Mouse (Mus musculus): ENCODE data around the gene Gm13289. TPM values are rescaled to one million over a fixed set of nuclear protein-coding genes. Genes with fewer than 3 reads are reported as not detected.
"Not testable (repeated sequence)": the region's sequence is repeated elsewhere in the genome, so short reads cannot be mapped to it uniquely, and the experiment has no call there.

The Gm13289 gene
- polyA plus RNA-seq (2014; fragmentation: Nextera tagmentation; extraction: Ambion mirVana) = not detected in 2 replicates

DNA sequence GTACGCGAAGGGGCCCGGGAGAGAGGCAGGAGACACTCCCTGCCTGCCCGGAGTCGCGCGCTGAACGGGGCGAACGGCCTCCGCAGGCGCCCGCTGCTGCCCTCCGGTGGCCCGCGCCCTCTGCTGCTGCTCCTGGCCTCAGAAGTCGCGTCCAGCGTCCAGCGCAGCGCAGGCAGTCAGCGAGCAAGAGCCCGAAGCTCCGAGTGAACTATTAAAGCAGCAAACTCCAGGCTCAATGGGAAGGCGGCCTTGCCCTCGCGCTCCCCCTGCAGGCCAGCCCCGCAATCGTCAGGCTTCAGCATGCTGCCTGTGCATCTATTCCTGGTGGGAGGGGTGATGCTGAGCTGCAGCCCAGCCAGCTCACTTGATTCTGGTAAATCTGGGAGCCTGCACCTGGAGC is at the start of gene Gm13289:
Gene Gm13289, plus strand, starts transcription at position 301 of the 400 bp plus-strand sequence.
- WGBS = no CpG with 5 or more reads among the region's 29 CpGs
- not testable (repeated sequence) for H3K9me3 ChIP-seq (ENCODE audit: control insufficient read depth, low read length); ATAC-seq (ENCODE audit: low FRiP score, low TSS enrichment)

DNA sequence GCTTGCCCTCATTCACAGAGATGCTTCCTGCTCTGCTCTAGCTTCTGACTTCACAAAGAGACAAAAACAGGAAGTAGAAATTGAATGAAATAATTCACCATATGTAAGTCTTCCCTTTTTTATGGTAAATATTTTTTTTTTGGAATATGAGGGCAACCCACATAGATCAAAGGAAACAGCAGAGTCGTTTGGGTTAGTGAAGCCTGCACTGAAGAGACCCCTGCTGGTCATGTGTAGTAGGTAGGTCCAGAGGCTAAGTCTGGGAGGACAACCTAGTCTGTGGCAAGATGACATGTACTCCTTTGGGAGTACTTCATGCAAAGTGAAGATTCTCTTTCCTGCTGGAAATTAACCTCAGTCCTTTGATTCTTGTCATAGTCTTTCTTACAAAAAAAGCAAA is 49.4 kb upstream of the Gm13289 start:
- Histone ChIP-seq H3K4me3 (replicated peaks; ENCODE audit: low read depth, low read length) (no peak overlapping the region), H3K9me3 (ENCODE audit: control insufficient read depth, low read length) (no peaks in the 10 kb centered on the region), H3K27me3 (ENCODE audit: control insufficient read depth, insufficient read depth, low read length) (no peaks in the 10 kb centered on the region), H3K27ac (replicated peaks; ENCODE audit: low read depth, low read length) (no peak overlapping the region), H3K4me2 (ENCODE audit: low read length) (no peak overlapping the region), H3K4me1 (ENCODE audit: control insufficient read depth, insufficient read depth, low read length) (no peaks in the 10 kb centered on the region), H3K36me3 (ENCODE audit: control insufficient read depth, insufficient read depth, low read length) (no peaks in the 10 kb centered on the region), H3K9ac (replicated peaks; ENCODE audit: low read length) (no peak overlapping the region)
- DNase-seq (peak; percentile 57), ATAC-seq (ENCODE audit: low FRiP score, low TSS enrichment) (no peak)
- WGBS = 3% methylated on average over 1 of the region's 1 CpGs

More for the DNA sequence above, at the start of gene Gm13289:
- not testable (repeated sequence) for DNase-seq; H3K36me3 ChIP-seq (ENCODE audit: control insufficient read depth, insufficient read depth, low read length); H3K4me1 ChIP-seq (ENCODE audit: control insufficient read depth, insufficient read depth, low read length); H3K4me3 ChIP-seq (replicated peaks; ENCODE audit: low read depth, low read length); H3K9ac ChIP-seq (replicated peaks; ENCODE audit: low read length); H3K4me2 ChIP-seq (ENCODE audit: low read length); H3K27ac ChIP-seq (replicated peaks; ENCODE audit: low read depth, low read length); H3K27me3 ChIP-seq (ENCODE audit: control insufficient read depth, insufficient read depth, low read length)

DNA sequence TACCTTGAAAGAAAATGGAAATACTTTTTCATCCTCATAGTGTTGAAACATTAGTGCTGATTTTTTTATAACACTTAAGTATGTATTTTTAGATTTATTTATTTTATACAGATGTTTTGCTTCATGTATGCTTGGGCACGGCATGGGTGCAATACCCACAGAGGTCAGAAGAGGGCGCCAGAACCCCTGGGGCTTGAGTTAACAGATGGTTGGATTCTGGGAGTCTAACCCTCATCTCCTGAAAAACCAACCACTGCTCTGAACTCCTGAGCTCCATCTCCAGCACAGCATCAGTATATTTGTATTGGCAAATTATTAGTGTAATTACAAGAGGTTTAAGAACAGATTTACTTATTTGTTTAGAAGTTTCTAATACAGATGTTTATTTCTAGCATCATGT is 38.2 kb upstream of the Gm13289 start:
- Histone ChIP-seq H3K4me2 (ENCODE audit: low read length) (no peak overlapping the region), H3K27ac (replicated peaks; ENCODE audit: low read depth, low read length) (no peak overlapping the region), H3K4me3 (replicated peaks; ENCODE audit: low read depth, low read length) (no peak overlapping the region), H3K9ac (replicated peaks; ENCODE audit: low read length) (no peak overlapping the region), H3K36me3 (ENCODE audit: control insufficient read depth, insufficient read depth, low read length) (no peaks in the 10 kb centered on the region), H3K4me1 (ENCODE audit: control insufficient read depth, insufficient read depth, low read length) (no peaks in the 10 kb centered on the region), H3K27me3 (ENCODE audit: control insufficient read depth, insufficient read depth, low read length) (no peaks in the 10 kb centered on the region), H3K9me3 (ENCODE audit: control insufficient read depth, low read length) (no peaks in the 10 kb centered on the region)
- DNase-seq (peak; percentile 79), ATAC-seq (ENCODE audit: low FRiP score, low TSS enrichment) (no peak)
- 5% methylated on average over 2 of the region's 2 CpGs for WGBS

DNA sequence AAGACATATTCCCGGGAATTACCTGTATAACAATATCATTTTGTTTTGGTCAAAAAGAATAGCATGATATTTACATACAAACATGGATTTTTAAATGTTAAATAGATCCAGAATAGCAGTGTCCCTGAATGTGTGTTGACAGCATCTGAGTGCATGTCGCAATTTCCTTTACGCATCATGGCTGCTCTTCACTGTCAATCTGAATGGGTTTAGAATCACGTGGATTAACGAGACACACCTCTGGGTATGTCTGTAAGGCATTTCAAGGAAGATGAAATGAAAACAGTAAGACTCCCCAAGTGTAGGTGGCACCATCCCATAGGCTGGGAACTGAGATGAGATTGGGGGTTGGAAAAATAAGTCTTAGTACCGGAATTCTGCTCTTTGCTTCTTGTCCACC is 37.7 kb upstream of the Gm13289 start:
- Histone ChIP-seq H3K9ac (replicated peaks; ENCODE audit: low read length) (no peak overlapping the region), H3K36me3 (ENCODE audit: control insufficient read depth, insufficient read depth, low read length) (no peaks in the 10 kb centered on the region), H3K9me3 (ENCODE audit: control insufficient read depth, low read length) (no peaks in the 10 kb centered on the region), H3K27ac (replicated peaks; ENCODE audit: low read depth, low read length) (no peak overlapping the region), H3K4me2 (ENCODE audit: low read length) (no peak overlapping the region), H3K4me3 (replicated peaks; ENCODE audit: low read depth, low read length) (no peak overlapping the region), H3K27me3 (ENCODE audit: control insufficient read depth, insufficient read depth, low read length) (no peaks in the 10 kb centered on the region), H3K4me1 (ENCODE audit: control insufficient read depth, insufficient read depth, low read length) (no peaks in the 10 kb centered on the region)
- ATAC-seq (ENCODE audit: low FRiP score, low TSS enrichment) = no peak
- 91% methylated on average over 6 of the region's 6 CpGs for WGBS
- no peak for DNase-seq

DNA sequence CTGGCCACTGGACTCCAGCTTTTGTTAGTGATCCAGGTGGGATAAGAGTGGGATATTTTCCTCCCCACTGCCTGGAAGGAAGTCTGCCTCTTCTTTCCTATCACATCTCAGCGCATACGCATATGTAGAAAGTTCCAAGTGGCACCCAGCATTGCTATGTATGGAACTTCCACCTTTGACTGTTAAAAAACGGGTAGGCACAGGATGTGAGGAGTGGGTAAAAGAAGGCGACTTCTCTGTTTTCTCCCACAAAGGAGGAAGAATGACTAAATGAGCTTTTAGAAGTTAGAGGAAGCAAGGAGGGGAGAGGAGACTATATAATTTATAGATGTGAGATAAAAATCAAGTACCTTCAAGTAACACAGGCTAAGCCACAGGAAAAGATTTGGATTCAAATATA is 35.3 kb upstream of the Gm13289 start:
- WGBS = 94% methylated on average over 4 of the region's 4 CpGs
- Histone ChIP-seq H3K9me3 (ENCODE audit: control insufficient read depth, low read length) (no peaks in the 10 kb centered on the region), H3K27me3 (ENCODE audit: control insufficient read depth, insufficient read depth, low read length) (no peaks in the 10 kb centered on the region), H3K36me3 (ENCODE audit: control insufficient read depth, insufficient read depth, low read length) (no peaks in the 10 kb centered on the region), H3K9ac (replicated peaks; ENCODE audit: low read length) (no peak overlapping the region), H3K4me1 (ENCODE audit: control insufficient read depth, insufficient read depth, low read length) (no peaks in the 10 kb centered on the region), H3K4me2 (ENCODE audit: low read length) (no peak overlapping the region), H3K4me3 (replicated peaks; ENCODE audit: low read depth, low read length) (no peak overlapping the region), H3K27ac (replicated peaks; ENCODE audit: low read depth, low read length) (no peak overlapping the region)
- DNase-seq (no peak), ATAC-seq (ENCODE audit: low FRiP score, low TSS enrichment) (no peak)

DNA sequence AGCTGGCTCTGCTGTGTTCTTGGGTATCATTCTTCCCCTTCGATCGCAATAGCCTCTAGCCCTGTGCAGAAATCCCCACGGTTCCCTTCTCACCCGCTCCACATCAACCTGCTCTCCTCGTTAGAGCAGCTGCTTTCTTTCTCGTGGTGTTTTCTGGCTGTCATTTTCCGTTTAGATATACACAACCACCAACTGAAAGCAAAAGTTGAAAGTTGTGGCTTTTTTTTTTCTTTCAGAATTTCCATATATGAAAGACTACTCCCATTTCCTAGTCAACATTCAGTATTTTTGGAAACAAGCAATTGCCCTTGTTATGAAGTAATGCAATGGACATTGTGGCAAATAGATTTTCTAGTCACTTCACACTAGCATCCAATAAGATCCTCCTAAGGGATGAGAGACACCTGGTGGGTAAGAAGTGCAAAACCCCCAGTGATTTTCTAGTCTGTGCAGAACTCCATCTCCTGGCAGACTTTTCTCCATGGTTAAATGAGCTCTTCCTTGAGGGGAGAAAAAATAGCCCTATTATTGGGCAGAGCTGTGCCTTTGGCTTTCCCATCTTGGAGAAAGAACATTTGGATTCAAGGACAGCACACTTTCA is 33.9 kb upstream of the Gm13289 start:
- WGBS = 80% methylated on average over 7 of the region's 7 CpGs
- ATAC-seq (ENCODE audit: low FRiP score, low TSS enrichment) (no peak), DNase-seq (peak; percentile 9)
- Histone ChIP-seq H3K4me3 (replicated peaks; ENCODE audit: low read depth, low read length) (no peak overlapping the region), H3K4me2 (ENCODE audit: low read length) (no peak overlapping the region), H3K27me3 (ENCODE audit: control insufficient read depth, insufficient read depth, low read length) (no peaks in the 10 kb centered on the region), H3K36me3 (ENCODE audit: control insufficient read depth, insufficient read depth, low read length) (no peaks in the 10 kb centered on the region), H3K9me3 (ENCODE audit: control insufficient read depth, low read length) (no peaks in the 10 kb centered on the region), H3K9ac (replicated peaks; ENCODE audit: low read length) (no peak overlapping the region), H3K4me1 (ENCODE audit: control insufficient read depth, insufficient read depth, low read length) (no peaks in the 10 kb centered on the region), H3K27ac (replicated peaks; ENCODE audit: low read depth, low read length) (no peak overlapping the region)

DNA sequence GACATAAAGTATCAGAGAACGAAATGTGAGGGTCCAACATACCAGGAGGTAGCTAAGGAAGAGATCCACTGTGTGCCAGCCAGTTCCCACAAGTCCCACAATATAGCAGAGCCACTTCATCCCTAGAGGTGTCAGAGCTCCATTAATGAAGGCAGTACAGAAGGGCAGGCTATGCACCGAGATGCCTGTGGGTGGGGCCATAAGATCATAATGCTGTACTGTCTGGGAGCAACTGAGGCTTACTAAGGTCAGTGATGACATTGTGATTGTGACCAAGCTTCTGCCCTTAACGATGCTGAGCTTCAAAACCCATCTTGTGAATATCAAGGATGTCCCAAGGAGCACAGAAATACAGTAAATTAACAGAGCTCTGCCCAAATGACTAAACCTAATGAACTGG is 32.5 kb upstream of the Gm13289 start:
- no peak for DNase-seq
- no peak overlapping the region for H3K27ac ChIP-seq (replicated peaks; ENCODE audit: low read depth, low read length)
- no peak overlapping the region for H3K4me3 ChIP-seq (replicated peaks; ENCODE audit: low read depth, low read length)
- H3K36me3 ChIP-seq (ENCODE audit: control insufficient read depth, insufficient read depth, low read length) = no peaks in the 10 kb centered on the region
- H3K4me1 ChIP-seq (ENCODE audit: control insufficient read depth, insufficient read depth, low read length) = no peaks in the 10 kb centered on the region
- 81% methylated on average over 3 of the region's 3 CpGs for WGBS
- no peak overlapping the region for H3K4me2 ChIP-seq (ENCODE audit: low read length)
- no peaks in the 10 kb centered on the region for H3K9me3 ChIP-seq (ENCODE audit: control insufficient read depth, low read length)
- H3K27me3 ChIP-seq (ENCODE audit: control insufficient read depth, insufficient read depth, low read length) = no peaks in the 10 kb centered on the region
- H3K9ac ChIP-seq (replicated peaks; ENCODE audit: low read length) = no peak overlapping the region
- ATAC-seq (ENCODE audit: low FRiP score, low TSS enrichment) = no peak

DNA sequence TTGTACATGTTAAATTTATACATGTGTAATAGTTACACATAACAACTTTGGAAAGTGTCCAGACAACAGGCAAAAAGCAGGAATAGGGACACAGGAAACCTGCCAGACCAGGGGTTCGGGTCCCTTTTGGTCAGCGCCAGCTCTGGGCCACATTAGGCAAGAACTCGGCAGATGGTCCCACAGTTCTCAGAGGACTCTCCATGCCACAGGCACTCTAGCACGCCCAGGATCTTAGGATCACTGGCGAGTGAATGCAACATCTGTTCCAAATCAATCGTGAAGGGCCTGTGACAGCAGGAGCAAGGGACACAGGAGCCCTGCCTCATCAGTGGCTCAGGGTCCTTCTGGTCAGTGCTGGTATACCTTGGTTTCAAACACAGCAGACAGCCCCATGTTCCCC is 26.8 kb upstream of the Gm13289 start:
- H3K36me3 ChIP-seq (ENCODE audit: control insufficient read depth, insufficient read depth, low read length) = no peaks in the 10 kb centered on the region
- H3K9me3 ChIP-seq (ENCODE audit: control insufficient read depth, low read length) = no peaks in the 10 kb centered on the region
- ATAC-seq (ENCODE audit: low FRiP score, low TSS enrichment) (no peak), DNase-seq (no peak)
- no peak overlapping the region for H3K27ac ChIP-seq (replicated peaks; ENCODE audit: low read depth, low read length)
- no peak overlapping the region for H3K4me2 ChIP-seq (ENCODE audit: low read length)
- no peaks in the 10 kb centered on the region for H3K27me3 ChIP-seq (ENCODE audit: control insufficient read depth, insufficient read depth, low read length)
- no peak overlapping the region for H3K4me3 ChIP-seq (replicated peaks; ENCODE audit: low read depth, low read length)
- H3K4me1 ChIP-seq (ENCODE audit: control insufficient read depth, insufficient read depth, low read length) = no peaks in the 10 kb centered on the region
- no peak overlapping the region for H3K9ac ChIP-seq (replicated peaks; ENCODE audit: low read length)
- WGBS = 66% methylated on average over 6 of the region's 6 CpGs

DNA sequence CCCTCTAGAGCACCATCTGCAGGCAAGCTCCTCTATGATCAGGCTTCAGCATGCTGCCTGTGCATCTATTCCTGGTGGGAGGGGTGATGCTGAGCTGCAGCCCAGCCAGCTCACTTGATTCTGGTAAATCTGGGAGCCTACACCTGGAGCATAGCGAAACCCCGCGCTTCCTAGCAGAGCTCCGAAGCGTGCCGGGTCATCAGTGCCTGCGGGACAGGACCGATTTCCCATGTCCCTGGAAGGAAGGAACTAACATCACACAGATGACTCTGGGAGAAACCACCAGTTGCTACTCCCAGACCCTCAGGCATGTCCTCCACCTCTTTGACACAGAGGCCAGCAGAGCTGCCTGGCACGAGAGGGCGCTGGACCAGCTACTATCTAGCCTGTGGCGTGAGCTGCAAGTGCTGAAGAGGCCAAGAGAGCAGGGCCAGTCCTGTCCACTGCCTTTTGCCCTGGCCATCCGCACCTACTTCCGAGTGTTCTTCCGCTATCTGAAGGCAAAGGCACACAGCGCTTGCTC is 21.8 kb upstream of the Gm13289 start, which contains the start of gene Gm13271:
Gene Gm13271, plus strand, starts transcription at position 51 of the 523 bp plus-strand sequence.
- H3K4me1 ChIP-seq (ENCODE audit: control insufficient read depth, insufficient read depth, low read length); DNase-seq; H3K4me3 ChIP-seq (replicated peaks; ENCODE audit: low read depth, low read length); H3K27ac ChIP-seq (replicated peaks; ENCODE audit: low read depth, low read length); H3K9me3 ChIP-seq (ENCODE audit: control insufficient read depth, low read length); H3K4me2 ChIP-seq (ENCODE audit: low read length); H3K27me3 ChIP-seq (ENCODE audit: control insufficient read depth, insufficient read depth, low read length); H3K36me3 ChIP-seq (ENCODE audit: control insufficient read depth, insufficient read depth, low read length); ATAC-seq (ENCODE audit: low FRiP score, low TSS enrichment); H3K9ac ChIP-seq (replicated peaks; ENCODE audit: low read length): not testable (repeated sequence)
- WGBS = 73% methylated on average over 15 of the region's 15 CpGs
